In the genomic region with DNA sequence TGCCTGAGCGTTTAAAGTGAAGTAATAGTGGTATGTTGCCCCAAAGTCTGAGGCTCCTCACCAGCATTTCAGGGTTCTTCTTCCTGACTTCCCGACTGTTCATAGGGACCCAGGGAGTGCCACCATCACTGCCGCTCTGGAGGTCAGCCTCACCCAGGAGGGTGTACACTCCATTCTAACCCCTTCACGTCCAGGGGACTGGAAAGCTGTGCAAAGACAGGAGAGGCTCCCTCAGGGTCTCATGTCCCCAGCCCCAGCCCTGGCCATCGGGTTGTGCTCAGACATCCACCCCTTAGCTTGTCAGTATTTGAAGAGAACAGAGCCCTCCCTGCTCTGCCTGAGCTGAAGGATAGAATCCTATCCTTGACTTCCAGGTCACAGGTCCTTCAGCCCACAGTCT, we compare ENCODE assay signal across 25 mouse cellular contexts.
DNase-seq lines count a peak whose midpoint lies in the region; ATAC-seq lines count a peak whose summit lies in the region.
"Had no signal": no experiment of that assay in that cellular context is flagged by ENCODE, and none has a peak within 500 bp of the region (broad histone marks: within the 10 kb centered on the region; RNA-seq: fewer than 3 reads in every experiment).

No protein-coding gene starts in this region.

- no peak for ATAC-seq in hindbrain, embryonic 11.5 days (ENCODE audit: low FRiP score)
- no peak for ATAC-seq in midbrain, embryonic 15.5 days (replicated peaks)
- ATAC-seq: CD4-positive, CD25-positive, alpha-beta regulatory T cell, adult 4 months; forebrain, embryonic 14.5 days; forebrain, postnatal 0 days had no signal

- DNase-seq in hindbrain, embryonic 10.5 days (ENCODE audit: low spot score), result no peak
- no peak for DNase-seq in hindbrain, embryonic 11.5 days (ENCODE audit: low spot score)
- no peak for DNase-seq in midbrain, embryonic 10.5 days (ENCODE audit: low spot score)
- DNase-seq in right cerebral cortex, postnatal 10 days (ENCODE audit: low spot score in 2 of 2), result peak; percentile 18
- DNase-seq in right cerebral cortex, postnatal 14 days, result no peak
- DNase-seq: adrenal gland, adult 2 months; adrenal gland, postnatal 14 days; cerebellum, adult 11 months; cerebellum, adult 2 months; cerebellum, adult 9-11 months; forebrain, postnatal 0 days; gastrocnemius, adult 2 months; gastrocnemius, postnatal 14 days; heart, adult 18-20 months; heart, postnatal 10 days; heart, postnatal 36 days had no signal

- H3K36me3 ChIP-seq in hindbrain, embryonic 10.5 days, result no peaks in the 10 kb centered on the region
- H3K36me3 ChIP-seq in hindbrain, embryonic 11.5 days (ENCODE audit: control insufficient read depth, insufficient read depth, low read length), result no peaks in the 10 kb centered on the region
- no peaks in the 10 kb centered on the region for H3K36me3 ChIP-seq in midbrain, embryonic 10.5 days
- H3K36me3 ChIP-seq in midbrain, embryonic 15.5 days (replicated peaks), result no peaks in the 10 kb centered on the region
- H3K36me3 ChIP-seq: embryonic facial prominence, embryonic 12.5 days; embryonic facial prominence, embryonic 15.5 days; heart, embryonic 12.5 days; heart, embryonic 15.5 days; hindbrain, embryonic 12.5 days; hindbrain, embryonic 15.5 days had no signal

- H3K4me3 ChIP-seq in hindbrain, embryonic 10.5 days, result no peak overlapping the region
- H3K4me3 ChIP-seq in hindbrain, embryonic 11.5 days (ENCODE audit: low read depth, low read length), result no peak overlapping the region
- H3K4me3 ChIP-seq in midbrain, embryonic 10.5 days, result no peak overlapping the region
- no peak overlapping the region for H3K4me3 ChIP-seq in midbrain, embryonic 15.5 days
- H3K4me3 ChIP-seq: embryonic facial prominence, embryonic 12.5 days; embryonic facial prominence, embryonic 15.5 days; gastrocnemius, adult 2 months; heart, embryonic 12.5 days; heart, embryonic 15.5 days; hindbrain, embryonic 12.5 days; hindbrain, embryonic 15.5 days had no signal

- H3K4me1 ChIP-seq in hindbrain, embryonic 10.5 days (replicated peaks), result peaks cover 78% of the 10 kb centered on the region
- peaks cover 7% of the 10 kb centered on the region for H3K4me1 ChIP-seq in hindbrain, embryonic 11.5 days (replicated peaks; ENCODE audit: control insufficient read depth, insufficient read depth, low read length)
- H3K4me1 ChIP-seq in midbrain, embryonic 10.5 days, result peaks cover 62% of the 10 kb centered on the region
- H3K4me1 ChIP-seq in midbrain, embryonic 15.5 days, result no peaks in the 10 kb centered on the region; the same call in 1 of the 2 replicates

- H3K9me3 ChIP-seq in hindbrain, embryonic 10.5 days, result no peaks in the 10 kb centered on the region
- H3K9me3 ChIP-seq in hindbrain, embryonic 11.5 days (ENCODE audit: control insufficient read depth, low read length), result no peaks in the 10 kb centered on the region
- no peaks in the 10 kb centered on the region for H3K9me3 ChIP-seq in midbrain, embryonic 10.5 days (replicated peaks)
- no peaks in the 10 kb centered on the region for H3K9me3 ChIP-seq in midbrain, embryonic 15.5 days
- H3K9me3 ChIP-seq: embryonic facial prominence, embryonic 12.5 days; embryonic facial prominence, embryonic 15.5 days; heart, embryonic 12.5 days; heart, embryonic 15.5 days; hindbrain, embryonic 12.5 days; hindbrain, embryonic 15.5 days had no signal

- H3K27me3 ChIP-seq in hindbrain, embryonic 10.5 days (ENCODE audit: insufficient read depth, poor library complexity, severe bottlenecking), result peaks cover 29% of the 10 kb centered on the region
- H3K27me3 ChIP-seq in hindbrain, embryonic 11.5 days (ENCODE audit: control insufficient read depth, insufficient read depth, low read length), result no peaks in the 10 kb centered on the region
- no peaks in the 10 kb centered on the region; the same call in 1 of the 2 replicates for H3K27me3 ChIP-seq in midbrain, embryonic 10.5 days (ENCODE audit: low read depth, poor library complexity, severe bottlenecking)
- H3K27me3 ChIP-seq in midbrain, embryonic 15.5 days (replicated peaks), result no peaks in the 10 kb centered on the region
- H3K27me3 ChIP-seq: embryonic facial prominence, embryonic 12.5 days; embryonic facial prominence, embryonic 15.5 days; heart, embryonic 12.5 days; heart, embryonic 15.5 days; hindbrain, embryonic 15.5 days had no signal

- no peak overlapping the region for H3K9ac ChIP-seq in hindbrain, embryonic 11.5 days (ENCODE audit: low read depth, low read length)
- H3K9ac ChIP-seq in midbrain, embryonic 15.5 days, result no peak overlapping the region
- H3K9ac ChIP-seq: embryonic facial prominence, embryonic 12.5 days; embryonic facial prominence, embryonic 15.5 days; forebrain, postnatal 0 days; heart, embryonic 12.5 days; heart, embryonic 15.5 days; hindbrain, embryonic 12.5 days; hindbrain, embryonic 15.5 days had no signal

- no peak overlapping the region for H3K4me2 ChIP-seq in hindbrain, embryonic 11.5 days (replicated peaks; ENCODE audit: low read depth, low read length)
- no peak overlapping the region for H3K4me2 ChIP-seq in midbrain, embryonic 15.5 days
- H3K4me2 ChIP-seq: embryonic facial prominence, embryonic 12.5 days; embryonic facial prominence, embryonic 15.5 days; heart, embryonic 12.5 days; heart, embryonic 15.5 days; hindbrain, embryonic 12.5 days; hindbrain, embryonic 15.5 days had no signal

- H3K27ac ChIP-seq in hindbrain, embryonic 10.5 days, result 0 out of 2 replicates have a peak overlapping the region, but pooled peaks have one; percentile 12
- H3K27ac ChIP-seq in hindbrain, embryonic 11.5 days (ENCODE audit: low read depth, low read length), result no peak overlapping the region
- H3K27ac ChIP-seq in midbrain, embryonic 10.5 days (replicated peaks), result peak overlapping the region; percentile 80
- H3K27ac ChIP-seq in midbrain, embryonic 15.5 days, result no peak overlapping the region
- H3K27ac ChIP-seq: embryonic facial prominence, embryonic 12.5 days; embryonic facial prominence, embryonic 15.5 days; gastrocnemius, adult 2 months; heart, embryonic 15.5 days; hindbrain, embryonic 12.5 days; hindbrain, embryonic 15.5 days had no signal

- 79% methylated on average over 5 of the region's 5 CpGs for WGBS in hindbrain, embryonic 10.5 days
- 81% methylated on average over 5 of the region's 5 CpGs for WGBS in hindbrain, embryonic 11.5 days
- WGBS in midbrain, embryonic 10.5 days, result 78% methylated on average over 5 of the region's 5 CpGs
- 84% methylated on average over 5 of the region's 5 CpGs for WGBS in midbrain, embryonic 15.5 days

Comparison
In these comparisons a context has a peak if more than half of its experiments do, and no peak if none do; other contexts are left out.
1. DNase-seq: peak in right cerebral cortex, postnatal 10 days (2 of 2); none in hindbrain, embryonic 10.5 days (single experiment), hindbrain, embryonic 11.5 days (single experiment), midbrain, embryonic 10.5 days (single experiment) and right cerebral cortex, postnatal 14 days (single experiment).
2. H3K27ac ChIP-seq: peak in hindbrain, embryonic 10.5 days (single experiment) and midbrain, embryonic 10.5 days (single experiment); none in hindbrain, embryonic 11.5 days (single experiment) and midbrain, embryonic 15.5 days (single experiment).